In the genomic region with DNA sequence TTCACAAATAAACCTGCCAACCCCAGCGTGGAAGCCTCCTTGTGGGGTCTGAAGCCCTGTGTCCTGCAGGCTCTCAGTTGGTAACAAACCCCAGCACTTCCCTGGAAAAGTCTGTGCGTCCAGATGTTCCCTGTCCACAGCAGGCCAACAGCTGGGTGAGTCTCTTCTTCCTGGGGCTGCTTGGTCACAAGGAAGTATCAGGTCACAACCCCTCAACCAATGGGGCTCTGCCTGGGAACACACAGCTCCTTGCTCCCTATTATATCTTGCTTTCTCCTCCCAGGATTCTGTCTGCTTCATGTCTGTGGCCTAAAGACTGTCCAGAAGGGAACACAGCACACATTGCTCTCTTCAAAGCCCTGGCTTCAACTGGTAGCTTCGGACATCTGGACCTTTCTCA, we compare ENCODE assay signal across 15 mouse cellular contexts. TPM values are rescaled to one million over a fixed set of nuclear protein-coding genes. Genes with fewer than 3 reads are reported as not detected.
A peak's percentile ranks its signal among the peaks of the same experiment; 100 is the strongest.
DNase-seq lines count a peak whose midpoint lies in the region; ATAC-seq lines count a peak whose summit lies in the region.
"Had no signal": no experiment of that assay in that cellular context is flagged by ENCODE, and none has a peak within 500 bp of the region (broad histone marks: within the 10 kb centered on the region; RNA-seq: fewer than 3 reads in every experiment).

No protein-coding gene starts in this region.

- H3K27ac ChIP-seq in limb, embryonic 10.5 days: peak overlapping the region; percentile 67; the same call in 1 of the 2 replicates
- H3K27ac ChIP-seq: hindbrain, embryonic 12.5 days; liver, embryonic 14.5 days had no signal

- ATAC-seq in granulocyte monocyte progenitor cell, adult 5-6 weeks (replicated peaks; ENCODE audit: poor library complexity, severe bottlenecking): no peak
- ATAC-seq: midbrain, embryonic 16.5 days; Patski had no signal

- peak; percentile 68 to 80 for DNase-seq in heart, adult 9 months (ENCODE audit: low spot score in 2 of 2)
- DNase-seq in heart, postnatal 25 days (ENCODE audit: low spot score): no peak
- peak; percentile 51 for DNase-seq in heart, postnatal 4 days
- no peak for DNase-seq in limb, embryonic 10.5 days (ENCODE audit: low spot score)
- peak; percentile 48 to 85 for DNase-seq in lung, postnatal 4 days
- no peak for DNase-seq in cerebellum, adult 8-10 months
- no peak for DNase-seq in thymus, postnatal 4 days
- DNase-seq: cerebellum, adult 2 months had no signal

- intact Hi-C loops in heart, postnatal 25 days (cut with DNase I): no loop called here

- no peaks in the 10 kb centered on the region for H3K9me3 ChIP-seq in limb, embryonic 10.5 days (replicated peaks)

- WGBS in limb, embryonic 10.5 days: 41% methylated on average over 3 of the region's 3 CpGs

- H3K4me3 ChIP-seq in limb, embryonic 10.5 days: no peak overlapping the region
- H3K4me3 ChIP-seq: embryonic facial prominence, embryonic 12.5 days; hindbrain, embryonic 12.5 days had no signal

- no peaks in the 10 kb centered on the region for H3K27me3 ChIP-seq in limb, embryonic 10.5 days (ENCODE audit: low read depth, poor library complexity, severe bottlenecking)
- H3K27me3 ChIP-seq: embryonic facial prominence, embryonic 12.5 days; hindbrain, embryonic 12.5 days; Patski had no signal

- no peaks in the 10 kb centered on the region for H3K36me3 ChIP-seq in limb, embryonic 10.5 days
- H3K36me3 ChIP-seq: embryonic facial prominence, embryonic 12.5 days; hindbrain, embryonic 12.5 days had no signal

- H3K4me1 ChIP-seq in limb, embryonic 10.5 days: peaks cover 38% of the 10 kb centered on the region

RNA-seq across cellular contexts. Expression of gene Ptgis, which starts 9.2 kb away (rescaled TPM):
- 10 to 100 TPM; 18.8 to 24.6 TPM for total RNA-seq in heart, postnatal 25 days (2021)
- 10 to 100 TPM; 36.7 to 40.9 TPM for total RNA-seq in heart, postnatal 4 days (2021)
- polyA plus RNA-seq in limb, embryonic 10.5 days (2016; fragmentation: Nextera tagmentation; extraction: Ambion mirVana): 15.6 and 17.6 TPM in 2 replicates
- total RNA-seq in granulocyte monocyte progenitor cell, adult 5-6 weeks (2014; fragmentation: Nextera tagmentation): not detected in 2 replicates
- total RNA-seq in granulocyte monocyte progenitor cell, adult 5-6 weeks (2017): not detected in 2 replicates
- total RNA-seq: neutrophil, adult 5-6 weeks had no signal

RNA-seq across cellular contexts. Expression of gene Kcnb1, which starts 59.6 kb away (rescaled TPM):
- total RNA-seq in heart, postnatal 25 days (2021): 10 to 100 TPM; 40.9 to 47.9 TPM
- total RNA-seq in heart, postnatal 4 days (2021): 10 to 100 TPM; 22.5 to 26.9 TPM
- 0.10 and 0.14 TPM in 2 replicates for polyA plus RNA-seq in limb, embryonic 10.5 days (2016; fragmentation: Nextera tagmentation; extraction: Ambion mirVana)
- 1.3 TPM in 1 of 2 replicates, not detected in the other for total RNA-seq in granulocyte monocyte progenitor cell, adult 5-6 weeks (2014; fragmentation: Nextera tagmentation)
- 0.39 and 1.7 TPM in 2 replicates for total RNA-seq in granulocyte monocyte progenitor cell, adult 5-6 weeks (2017)

Comparison
In these comparisons a context has a peak if more than half of its experiments do, and no peak if none do; other contexts are left out.
1. DNase-seq: peak in heart, adult 9 months (2 of 2), heart, postnatal 4 days (single experiment) and lung, postnatal 4 days (2 of 2); none in heart, postnatal 25 days (single experiment), limb, embryonic 10.5 days (single experiment), cerebellum, adult 8-10 months (single experiment) and thymus, postnatal 4 days (single experiment).
2. RNA of gene Ptgis, which starts 9.2 kb away (total RNA-seq): 36.7 to 40.9 TPM in heart, postnatal 4 days and 18.8 to 24.6 TPM in heart, postnatal 25 days; not detected in granulocyte monocyte progenitor cell, adult 5-6 weeks; every median in the first group is over 10 times any median in the second.
3. RNA of gene Kcnb1, which starts 59.6 kb away (total RNA-seq): 40.9 to 47.9 TPM in heart, postnatal 25 days and 22.5 to 26.9 TPM in heart, postnatal 4 days; 0.39 to 1.7 TPM in granulocyte monocyte progenitor cell, adult 5-6 weeks; every median in the first group is over 4 times any median in the second.